Mouse (Mus musculus): ENCODE measurements around the gene Fn1. TPM values are rescaled to one million over a fixed set of nuclear protein-coding genes. Genes with fewer than 3 reads are reported as not detected.

Gene Fn1
- polyA plus RNA-seq, 1 experiment from 2014 or later, result 74.2 TPM

DNA sequence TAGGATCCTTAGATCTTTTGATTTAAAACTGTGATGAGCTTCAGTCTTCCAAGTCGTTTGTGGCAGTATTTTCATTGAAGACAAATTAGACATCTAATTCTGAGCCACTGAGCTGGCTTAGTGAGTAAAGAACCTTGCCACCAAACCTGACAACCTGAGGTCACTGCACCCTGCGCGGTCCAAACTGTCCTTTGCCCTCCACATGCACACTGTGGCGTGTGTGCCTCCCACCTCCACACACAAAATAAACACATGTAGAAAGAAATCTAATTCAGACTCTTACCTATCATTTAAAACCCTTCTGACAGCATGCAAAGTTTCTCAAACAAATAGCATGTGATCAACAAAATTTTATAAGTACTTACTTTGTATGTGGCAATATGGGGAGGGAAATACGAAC, 6.2 kb downstream of the Fn1 start:
- no peak overlapping the region for H3K4me3 ChIP-seq (ENCODE audit: low read depth, low read length)
- no peak for DNase-seq (ENCODE audit: low spot score)
- no peak overlapping the region for H3K9ac ChIP-seq (ENCODE audit: low read length)
- no peaks in the 10 kb centered on the region for H3K27me3 ChIP-seq (ENCODE audit: control insufficient read depth, insufficient read depth, low read length)
- H3K4me2 ChIP-seq (replicated peaks; ENCODE audit: low read depth), result no peak overlapping the region
- TF ChIP-seq EP300 (optimal IDR thresholded peaks at IDR 0.05) (no peak), CTCF (IDR thresholded peaks at IDR 0.05; ENCODE audit: low read depth) (no peak)
- WGBS, result 76% methylated on average over 5 of the region's 5 CpGs
- no peak for ATAC-seq (ENCODE audit: low FRiP score, low TSS enrichment)
- H3K36me3 ChIP-seq (ENCODE audit: control insufficient read depth, insufficient read depth, low read length), result peaks cover 8% of the 10 kb centered on the region; the same call in 1 of the 2 replicates
- no peak overlapping the region for H3K27ac ChIP-seq (replicated peaks)
- H3K9me3 ChIP-seq (ENCODE audit: control insufficient read depth, low read length), result no peaks in the 10 kb centered on the region
- no peaks in the 10 kb centered on the region; the same call in 1 of the 2 replicates for H3K4me1 ChIP-seq (replicated peaks; ENCODE audit: control insufficient read depth, insufficient read depth)

DNA sequence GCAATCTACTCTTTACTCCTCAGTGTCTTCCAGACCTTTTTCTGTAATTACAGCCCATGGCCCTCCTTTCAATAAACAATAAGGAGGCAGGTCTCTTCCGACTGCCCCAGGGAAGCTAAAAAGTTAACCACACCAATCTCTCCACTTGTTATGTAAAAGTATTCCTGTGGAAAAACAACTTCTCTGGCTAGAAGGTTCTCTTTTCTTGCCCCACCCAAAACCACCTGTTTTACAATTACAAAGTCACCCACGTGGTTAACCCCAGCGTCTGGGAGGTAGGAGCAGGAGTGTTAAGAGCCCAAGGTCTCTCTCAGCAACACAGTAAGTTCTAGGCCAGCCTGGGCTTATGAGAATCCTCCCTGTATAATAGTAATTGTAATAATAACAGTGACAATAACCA, 7.0 kb downstream of the Fn1 start:
- H3K9ac ChIP-seq (ENCODE audit: low read length), result no peak overlapping the region
- no peak overlapping the region for H3K4me3 ChIP-seq (ENCODE audit: low read depth, low read length)
- no peaks in the 10 kb centered on the region; the same call in 1 of the 2 replicates for H3K4me1 ChIP-seq (replicated peaks; ENCODE audit: control insufficient read depth, insufficient read depth)
- no peak for DNase-seq (ENCODE audit: low spot score)
- peaks cover 10% of the 10 kb centered on the region; the same call in 1 of the 2 replicates for H3K36me3 ChIP-seq (ENCODE audit: control insufficient read depth, insufficient read depth, low read length)
- H3K27ac ChIP-seq (replicated peaks), result no peak overlapping the region
- H3K9me3 ChIP-seq (ENCODE audit: control insufficient read depth, low read length), result no peaks in the 10 kb centered on the region
- no peak for ATAC-seq (ENCODE audit: low FRiP score, low TSS enrichment)
- no peak overlapping the region for H3K4me2 ChIP-seq (replicated peaks; ENCODE audit: low read depth)
- no peak for TF ChIP-seq EP300 (optimal IDR thresholded peaks at IDR 0.05)
- TF ChIP-seq CTCF (IDR thresholded peaks at IDR 0.05; ENCODE audit: low read depth), result no peak
- WGBS, result 48% methylated on average over 3 of the region's 3 CpGs
- no peaks in the 10 kb centered on the region for H3K27me3 ChIP-seq (ENCODE audit: control insufficient read depth, insufficient read depth, low read length)

GRCm38 (mm10) chr1:71645466-71645865, 7.5 kb downstream of the Fn1 start:
- Histone ChIP-seq H3K9ac (ENCODE audit: low read length) (no peak overlapping the region), H3K4me2 (replicated peaks; ENCODE audit: low read depth) (no peak overlapping the region), H3K27me3 (ENCODE audit: control insufficient read depth, insufficient read depth, low read length) (no peaks in the 10 kb centered on the region), H3K4me1 (replicated peaks; ENCODE audit: control insufficient read depth, insufficient read depth) (no peaks in the 10 kb centered on the region; the same call in 1 of the 2 replicates), H3K9me3 (ENCODE audit: control insufficient read depth, low read length) (no peaks in the 10 kb centered on the region), H3K27ac (replicated peaks) (no peak overlapping the region), H3K36me3 (ENCODE audit: control insufficient read depth, insufficient read depth, low read length) (peaks cover 13% of the 10 kb centered on the region; the same call in 1 of the 2 replicates), H3K4me3 (ENCODE audit: low read depth, low read length) (no peak overlapping the region)
- 90% methylated on average over 13 of the region's 13 CpGs for WGBS
- TF ChIP-seq EP300 (optimal IDR thresholded peaks at IDR 0.05), result no peak
- no peak for TF ChIP-seq CTCF (IDR thresholded peaks at IDR 0.05; ENCODE audit: low read depth)
- DNase-seq (ENCODE audit: low spot score) (no peak), ATAC-seq (ENCODE audit: low FRiP score, low TSS enrichment) (no peak)

- Histone ChIP-seq H3K4me1 (replicated peaks; ENCODE audit: control insufficient read depth, insufficient read depth) (no peaks in the 10 kb centered on the region), H3K27me3 (ENCODE audit: control insufficient read depth, insufficient read depth, low read length) (no peaks in the 10 kb centered on the region), H3K27ac (replicated peaks) (no peak overlapping the region), H3K4me3 (ENCODE audit: low read depth, low read length) (no peak overlapping the region), H3K9me3 (ENCODE audit: control insufficient read depth, low read length) (no peaks in the 10 kb centered on the region), H3K36me3 (ENCODE audit: control insufficient read depth, insufficient read depth, low read length) (peaks cover 13% of the 10 kb centered on the region; the same call in 1 of the 2 replicates), H3K9ac (ENCODE audit: low read length) (no peak overlapping the region), H3K4me2 (replicated peaks; ENCODE audit: low read depth) (no peak overlapping the region)
- ATAC-seq (ENCODE audit: low FRiP score, low TSS enrichment) (no peak), DNase-seq (ENCODE audit: low spot score) (no peak)
- TF ChIP-seq CTCF (IDR thresholded peaks at IDR 0.05; ENCODE audit: low read depth) (no peak), EP300 (optimal IDR thresholded peaks at IDR 0.05) (no peak)
- 96% methylated on average over 10 of the region's 10 CpGs for WGBS
These were observed 10.2 kb downstream of the Fn1 start for GRCm38 (mm10) chr1:71642794-71643193.

GRCm38 (mm10) chr1:71641206-71641605, 11.8 kb downstream of the Fn1 start:
- 86% methylated on average over 11 of the region's 11 CpGs for WGBS

GRCm38 (mm10) chr1:71640157-71640556, 12.8 kb downstream of the Fn1 start:
- TF ChIP-seq EP300 (optimal IDR thresholded peaks at IDR 0.05) (no peak), CTCF (IDR thresholded peaks at IDR 0.05; ENCODE audit: low read depth) (no peak)
- Histone ChIP-seq H3K9ac (ENCODE audit: low read length) (no peak overlapping the region), H3K36me3 (ENCODE audit: control insufficient read depth, insufficient read depth, low read length) (peaks cover 17% of the 10 kb centered on the region), H3K4me3 (ENCODE audit: low read depth, low read length) (no peak overlapping the region), H3K9me3 (ENCODE audit: control insufficient read depth, low read length) (no peaks in the 10 kb centered on the region), H3K4me1 (replicated peaks; ENCODE audit: control insufficient read depth, insufficient read depth) (no peaks in the 10 kb centered on the region), H3K27ac (replicated peaks) (no peak overlapping the region), H3K27me3 (ENCODE audit: control insufficient read depth, insufficient read depth, low read length) (no peaks in the 10 kb centered on the region), H3K4me2 (replicated peaks; ENCODE audit: low read depth) (no peak overlapping the region)
- WGBS, result 90% methylated on average over 8 of the region's 8 CpGs
- ATAC-seq (ENCODE audit: low FRiP score, low TSS enrichment) (no peak), DNase-seq (ENCODE audit: low spot score) (no peak)

More at GRCm38 (mm10) chr1:71641206-71641605, 11.8 kb downstream of the Fn1 start:
- H3K4me3 ChIP-seq (ENCODE audit: low read depth, low read length), result no peak overlapping the region
- H3K4me2 ChIP-seq (replicated peaks; ENCODE audit: low read depth), result no peak overlapping the region
- H3K36me3 ChIP-seq (ENCODE audit: control insufficient read depth, insufficient read depth, low read length), result peaks cover 17% of the 10 kb centered on the region
- H3K9me3 ChIP-seq (ENCODE audit: control insufficient read depth, low read length), result no peaks in the 10 kb centered on the region
- no peaks in the 10 kb centered on the region for H3K27me3 ChIP-seq (ENCODE audit: control insufficient read depth, insufficient read depth, low read length)
- no peak for ATAC-seq (ENCODE audit: low FRiP score, low TSS enrichment)
- no peak for DNase-seq (ENCODE audit: low spot score)
- H3K27ac ChIP-seq (replicated peaks), result no peak overlapping the region
- H3K9ac ChIP-seq (ENCODE audit: low read length), result no peak overlapping the region
- no peaks in the 10 kb centered on the region for H3K4me1 ChIP-seq (replicated peaks; ENCODE audit: control insufficient read depth, insufficient read depth)
- TF ChIP-seq CTCF (IDR thresholded peaks at IDR 0.05; ENCODE audit: low read depth) (no peak), EP300 (optimal IDR thresholded peaks at IDR 0.05) (no peak)
